Mouse (Mus musculus) embryonic facial prominence, embryonic 14.5 days (tissue): ENCODE data around the gene C2cd5. TPM values are rescaled to one million over a fixed set of nuclear protein-coding genes. Genes with fewer than 3 reads are reported as not detected.
"Not testable (repeated sequence)": the region's sequence is repeated elsewhere in the genome, so short reads cannot be mapped to it uniquely, and the experiment has no call there.

Experiments
- ATAC-seq: fragments of 200-750 bp; cut with Nextera tagmentation; 2 replicates; pipeline ENCODE4 v1.8.0; 2017; ENCODE audit warnings: low read depth, moderate number of reproducible peaks, moderate TSS enrichment
- DNase-seq: peaks from one replicate; pipeline ENCODE4 v3.0.0-alpha.2; 2015; ENCODE audit warnings: low spot score
- H3K27ac ChIP-seq: fragments of 300-500 bp; sonication (generic); replicated peaks from 2 replicates; pipeline ENCODE4 v1.5.1; 2014; ENCODE audit warnings: low read depth, mild to moderate bottlenecking, low read length, moderate library complexity
- H3K27me3 ChIP-seq: fragments of 300-500 bp; sonication (generic); replicated peaks from 2 replicates; pipeline ENCODE4 v1.6.1; 2014; ENCODE audit warnings: low read length; ENCODE audit not compliant: control insufficient read depth, insufficient read depth
- H3K36me3 ChIP-seq: fragments of 300-500 bp; sonication (generic); 2 replicates; pipeline ENCODE4 v1.6.1; 2014; ENCODE audit warnings: low read length, mixed read lengths; ENCODE audit not compliant: control insufficient read depth, insufficient read depth
- H3K4me1 ChIP-seq: fragments of 300-500 bp; sonication (generic); 2 replicates; pipeline ENCODE4 v1.6.1; 2014; ENCODE audit warnings: antibody characterized with exemption, low read length; ENCODE audit not compliant: control insufficient read depth, insufficient read depth
- H3K4me2 ChIP-seq: fragments of 300-500 bp; sonication (generic); 2 replicates; pipeline ENCODE4 v1.6.1; 2014; ENCODE audit warnings: low read depth, mild to moderate bottlenecking, low read length, moderate library complexity, mixed read lengths
- H3K4me3 ChIP-seq: fragments of 300-500 bp; sonication (generic); 2 replicates; pipeline ENCODE4 v1.5.1; 2014; ENCODE audit warnings: low read depth, mild to moderate bottlenecking, low read length
- H3K9ac ChIP-seq: fragments of 300-500 bp; sonication (generic); 2 replicates; pipeline ENCODE4 v1.6.1; 2014; ENCODE audit warnings: low read depth, mild to moderate bottlenecking, low read length, moderate library complexity, mixed read lengths
- H3K9me3 ChIP-seq: fragments of 300-500 bp; sonication (generic); 2 replicates; pipeline ENCODE4 v1.6.1; 2016; ENCODE audit warnings: low read length; ENCODE audit not compliant: control insufficient read depth
- WGBS: fragments of 180-500 bp; shearing (Covaris S2); extraction: QIAGEN DNeasy Blood & Tissue Kit; methylation state at CpG from one replicate; pipeline ENCODE4 v1.1.7; 2014; 5-methylcytosine and 5-hydroxymethylcytosine counted together
- polyA plus RNA-seq: library from polyadenylated mRNA; unstranded; fragments of >200 nt; fragmentation: Nextera tagmentation; extraction: Ambion mirVana; gene quantifications from 2 replicates; pipeline ENCODE4 v1.2.1, GENCODE M21; 2014

C2cd5 gene
- polyA plus RNA-seq, 1 experiment from 2014 or later, result 19.1 TPM

DNA sequence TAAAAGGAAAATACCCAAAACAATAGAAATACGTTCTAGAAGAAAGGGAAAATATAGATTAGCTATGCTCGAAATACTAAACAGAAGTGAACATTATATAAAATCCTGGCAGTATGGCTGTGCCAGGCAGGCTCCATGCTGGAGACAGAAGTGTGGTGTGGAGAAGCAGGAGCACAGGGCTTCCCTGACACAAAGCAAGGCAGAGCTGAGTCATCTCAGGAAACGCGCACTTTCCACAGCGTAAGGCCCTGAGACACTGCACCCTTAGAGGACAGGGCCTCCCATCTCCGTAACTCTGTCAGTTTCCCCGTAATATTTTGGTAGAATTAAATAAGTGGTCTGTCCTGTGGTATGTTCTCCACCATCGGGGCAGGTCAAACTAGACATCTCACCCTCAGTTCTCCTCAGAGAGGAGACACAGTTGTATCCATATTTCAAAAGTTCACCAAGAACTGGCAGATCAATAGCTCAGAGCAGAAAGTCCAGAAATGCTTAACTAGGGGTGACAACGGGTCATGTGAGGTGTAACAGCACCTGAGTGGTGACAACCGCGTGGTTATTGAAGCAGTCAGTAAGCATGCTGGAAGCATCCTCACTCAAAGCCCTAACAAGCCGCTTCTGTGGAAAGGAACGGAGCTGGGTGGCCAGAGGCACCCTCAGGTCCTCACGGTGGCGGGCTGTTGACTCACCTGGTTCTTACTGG is 87.3 kb downstream of the C2cd5 start:
- 95% methylated on average over 15 of the region's 15 CpGs for WGBS

DNA sequence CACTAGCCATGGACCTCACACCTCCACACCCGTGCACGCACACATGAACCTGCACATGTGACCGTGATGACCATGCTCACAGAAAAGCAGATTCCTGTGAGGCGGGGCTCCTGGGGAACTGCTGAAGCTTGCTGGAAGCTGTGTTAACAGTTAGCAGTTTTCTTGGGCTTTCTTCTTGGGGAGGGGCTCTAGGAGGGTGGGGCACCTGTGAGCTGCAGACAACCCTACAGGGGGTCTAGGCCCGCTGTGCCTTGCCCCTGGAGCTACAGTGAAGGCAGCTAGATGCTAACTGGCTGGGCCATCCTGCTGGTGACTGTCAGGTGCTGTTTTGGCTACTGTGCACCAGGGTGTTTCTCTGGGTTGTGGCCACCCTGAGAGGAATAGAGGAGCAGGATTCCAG is 91.1 kb downstream of the C2cd5 start:
- H3K36me3 ChIP-seq, result peaks cover 31% of the 10 kb centered on the region
- H3K9ac ChIP-seq, result no peak overlapping the region
- WGBS, result 83% methylated on average over 5 of the region's 5 CpGs
- no peak for DNase-seq
- no peaks in the 10 kb centered on the region for H3K27me3 ChIP-seq
- H3K4me1 ChIP-seq, result no peaks in the 10 kb centered on the region
- peaks cover 5% of the 10 kb centered on the region; the same call in 1 of the 2 replicates for H3K9me3 ChIP-seq
- H3K4me3 ChIP-seq, result no peak overlapping the region
- no peak overlapping the region for H3K4me2 ChIP-seq
- H3K27ac ChIP-seq, result no peak overlapping the region
- no peak for ATAC-seq

More for the DNA sequence above, 87.3 kb downstream of the C2cd5 start:
- Histone ChIP-seq H3K4me2 (no peak overlapping the region), H3K4me3 (no peak overlapping the region), H3K4me1 (no peaks in the 10 kb centered on the region), H3K27me3 (no peaks in the 10 kb centered on the region), H3K27ac (no peak overlapping the region), H3K9me3 (no peaks in the 10 kb centered on the region), H3K9ac (no peak overlapping the region), H3K36me3 (peaks cover 46% of the 10 kb centered on the region)
- ATAC-seq (no peak), DNase-seq (no peak)

- not testable (repeated sequence) for H3K27ac ChIP-seq, DNase-seq, H3K4me3 ChIP-seq, H3K4me2 ChIP-seq, H3K9me3 ChIP-seq, H3K4me1 ChIP-seq, H3K36me3 ChIP-seq, H3K27me3 ChIP-seq, ATAC-seq, H3K9ac ChIP-seq
- WGBS, result 91% methylated on average over 9 of the region's 9 CpGs
These were observed 94.7 kb downstream of the C2cd5 start for GRCm38 (mm10) chr6:143005209-143005608.

GRCm38 (mm10) chr6:143004801-143005200 is 95.1 kb downstream of the C2cd5 start:
- no peaks in the 10 kb centered on the region for H3K36me3 ChIP-seq
- H3K27ac ChIP-seq, result no peak overlapping the region
- ATAC-seq (no peak), DNase-seq (no peak)
- H3K4me1 ChIP-seq, result no peaks in the 10 kb centered on the region
- 77% methylated on average over 9 of the region's 9 CpGs for WGBS
- no peak overlapping the region for H3K9ac ChIP-seq
- H3K9me3 ChIP-seq, result peaks cover 5% of the 10 kb centered on the region; the same call in 1 of the 2 replicates
- H3K4me2 ChIP-seq, result no peak overlapping the region
- no peak overlapping the region for H3K4me3 ChIP-seq
- H3K27me3 ChIP-seq, result no peaks in the 10 kb centered on the region

GRCm38 (mm10) chr6:142998221-142998999 is 101.5 kb downstream of the C2cd5 start:
- DNase-seq, result no peak
- H3K4me2 ChIP-seq, result no peak overlapping the region
- WGBS, result 66% methylated on average over 12 of the region's 12 CpGs
- H3K4me3 ChIP-seq, result no peak overlapping the region
- no peaks in the 10 kb centered on the region for H3K36me3 ChIP-seq
- H3K27me3 ChIP-seq, result no peaks in the 10 kb centered on the region
- peaks cover 6% of the 10 kb centered on the region; the same call in 1 of the 2 replicates for H3K4me1 ChIP-seq
- H3K9me3 ChIP-seq, result no peaks in the 10 kb centered on the region
- no peak for ATAC-seq
- H3K27ac ChIP-seq, result no peak overlapping the region
- no peak overlapping the region for H3K9ac ChIP-seq

GRCm38 (mm10) chr6:142996887-142997286 is 103.1 kb downstream of the C2cd5 start:
- Histone ChIP-seq H3K36me3 (no peaks in the 10 kb centered on the region), H3K27ac (no peak overlapping the region), H3K4me3 (no peak overlapping the region), H3K4me1 (peaks cover 8% of the 10 kb centered on the region; the same call in 1 of the 2 replicates), H3K9ac (no peak overlapping the region), H3K27me3 (no peaks in the 10 kb centered on the region), H3K4me2 (no peak overlapping the region), H3K9me3 (no peaks in the 10 kb centered on the region)
- no peak for ATAC-seq
- no peak for DNase-seq
- WGBS, result 76% methylated on average over 3 of the region's 3 CpGs

- Histone ChIP-seq H3K9ac (no peak overlapping the region), H3K4me3 (no peak overlapping the region), H3K27me3 (no peaks in the 10 kb centered on the region), H3K36me3 (no peaks in the 10 kb centered on the region), H3K27ac (no peak overlapping the region), H3K4me1 (peaks cover 8% of the 10 kb centered on the region; the same call in 1 of the 2 replicates), H3K4me2 (no peak overlapping the region), H3K9me3 (no peaks in the 10 kb centered on the region)
- WGBS, result 67% methylated on average over 5 of the region's 5 CpGs
- 0 out of 2 replicates have a peak, but pooled peaks have one; percentile 15 for ATAC-seq
- DNase-seq, result peak; percentile 9
These were observed 104.4 kb downstream of the C2cd5 start for GRCm38 (mm10) chr6:142995567-142995966.

- Histone ChIP-seq H3K27ac (no peak overlapping the region), H3K4me2 (no peak overlapping the region), H3K9me3 (no peaks in the 10 kb centered on the region), H3K4me3 (no peak overlapping the region), H3K36me3 (no peaks in the 10 kb centered on the region), H3K4me1 (peaks cover 8% of the 10 kb centered on the region; the same call in 1 of the 2 replicates), H3K27me3 (no peaks in the 10 kb centered on the region), H3K9ac (no peak overlapping the region)
- ATAC-seq, result no peak
- no peak for DNase-seq
- WGBS, result 56% methylated on average over 7 of the region's 7 CpGs
These were observed 105.1 kb downstream of the C2cd5 start for GRCm38 (mm10) chr6:142994821-142995220.
